Mouse (Mus musculus) liver, postnatal 0 days (tissue): ENCODE data around the gene Nisch. TPM values are rescaled to one million over a fixed set of nuclear protein-coding genes. Genes with fewer than 3 reads are reported as not detected.

Experiments used
- ATAC-seq: fragments of 200-750 bp; cut with Nextera tagmentation; 2 replicates; pipeline ENCODE4 v1.8.0; 2017; ENCODE audit warnings: mild to moderate bottlenecking, moderate library complexity
- DNase-seq: peaks from one replicate; pipeline ENCODE4 v3.0.0-alpha.2; 2016
- H3K27ac ChIP-seq: fragments of 300-500 bp; sonication (generic); 2 replicates; pipeline ENCODE4 v1.5.1; 2014; ENCODE audit warnings: antibody characterized with exemption, moderate library complexity, mild to moderate bottlenecking, low read depth
- H3K27me3 ChIP-seq: fragments of 300-500 bp; sonication (generic); 2 replicates; pipeline ENCODE4 v1.6.1; 2014; ENCODE audit warnings: low read length, control low read depth, mixed read lengths; ENCODE audit not compliant: insufficient read depth
- H3K36me3 ChIP-seq: fragments of 300-500 bp; sonication (generic); replicated peaks from 2 replicates; pipeline ENCODE4 v1.6.1; 2014; ENCODE audit warnings: mild to moderate bottlenecking, control low read depth, low read length, moderate library complexity, mixed read lengths; ENCODE audit not compliant: insufficient read depth
- H3K4me1 ChIP-seq: fragments of 300-500 bp; sonication (generic); 2 replicates; pipeline ENCODE4 v1.6.1; 2014; ENCODE audit warnings: antibody characterized with exemption, mild to moderate bottlenecking, control low read depth; ENCODE audit not compliant: insufficient read depth
- H3K4me2 ChIP-seq: fragments of 300-500 bp; sonication (generic); 2 replicates; pipeline ENCODE4 v1.6.1; 2014; ENCODE audit warnings: low read depth, mild to moderate bottlenecking, low read length, moderate library complexity, mixed read lengths
- H3K4me3 ChIP-seq: fragments of 300-500 bp; sonication (generic); 2 replicates; pipeline ENCODE4 v1.5.1; 2014; ENCODE audit warnings: low read depth, low read length
- H3K9ac ChIP-seq: fragments of 300-500 bp; sonication (generic); replicated peaks from 2 replicates; pipeline ENCODE4 v1.6.1; 2014; ENCODE audit warnings: mild to moderate bottlenecking, moderate library complexity
- H3K9me3 ChIP-seq: fragments of 300-500 bp; sonication (generic); 2 replicates; pipeline ENCODE4 v1.6.1; 2016; ENCODE audit warnings: mild to moderate bottlenecking, control low read depth, low read length, mixed read lengths
- CTCF ChIP-seq: sonication (generic); IDR thresholded peaks from 2 replicates; pipeline ENCODE4 v1.5.1; 2016; ENCODE audit warnings: antibody characterized with exemption, low read depth
- EP300 ChIP-seq: IDR thresholded peaks from 2 replicates; pipeline ENCODE4 v1.6.1; 2016; ENCODE audit warnings: antibody characterized with exemption, low read depth, mild to moderate bottlenecking
- WGBS: fragments of 180-500 bp; shearing (Covaris S2); extraction: QIAGEN DNeasy Blood & Tissue Kit; methylation state at CpG from one replicate; pipeline ENCODE4 v1.1.7; 2014; ENCODE audit not compliant: insufficient replicate concordance; 5-methylcytosine and 5-hydroxymethylcytosine counted together
- polyA plus RNA-seq: library from polyadenylated mRNA; unstranded; fragments of >200 nt; fragmentation: Nextera tagmentation; extraction: Ambion mirVana; gene quantifications from 2 replicates; pipeline ENCODE4 v1.2.1, GENCODE M21; 2015

The Nisch gene
- 51.1 and 65.0 TPM in 2 replicates for polyA plus RNA-seq

GRCm38 (mm10) chr14:31216846-31217245 is at the start of gene Nisch:
TSS of gene Nisch (minus strand) at chr14:31216946.
- Histone ChIP-seq H3K36me3 (no peaks in the 10 kb centered on the region), H3K27me3 (no peaks in the 10 kb centered on the region), H3K4me2 (peak within 1 kb of the TSS; percentile 42), H3K9me3 (no peaks in the 10 kb centered on the region), H3K27ac (0 out of 2 replicates have a peak within 1 kb of the TSS, but pooled peaks have one; percentile 11), H3K4me1 (peaks cover 28% of the 10 kb centered on the region), H3K9ac (peak within 1 kb of the TSS; percentile 34; the same call in 1 of the 2 replicates), H3K4me3 (no peak within 1 kb of the TSS)
- ATAC-seq: no peak
- TF ChIP-seq CTCF: no peak
- no peak for TF ChIP-seq EP300
- no peak for DNase-seq
- 54% methylated on average over 2 of the region's 2 CpGs for WGBS

DNA sequence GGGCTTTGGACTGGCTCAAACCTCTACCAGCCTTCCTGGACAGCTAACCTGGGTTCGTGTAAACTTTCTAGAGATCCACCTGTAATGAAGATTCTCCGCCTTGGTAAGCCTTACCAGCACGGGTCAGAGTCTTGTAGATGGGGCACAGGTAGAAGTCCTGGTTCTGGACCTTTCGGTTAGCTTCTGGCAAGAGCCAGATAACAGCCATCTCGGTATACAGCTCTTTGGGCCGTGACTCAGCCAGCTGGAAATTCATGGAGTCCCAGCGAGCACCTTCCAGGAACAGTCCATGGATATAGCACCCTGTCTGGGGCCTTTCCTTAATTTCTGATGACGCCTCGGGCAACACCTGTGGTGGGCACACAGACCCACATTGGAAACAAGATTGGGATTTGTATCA is 44.2 kb upstream of the Nisch start:
- Histone ChIP-seq H3K4me3 (0 out of 2 replicates have a peak overlapping the region, but pooled peaks have one; percentile 5), H3K4me2 (peak overlapping the region; percentile 38), H3K9me3 (no peaks in the 10 kb centered on the region), H3K27ac (peak overlapping the region; percentile 77), H3K36me3 (peaks cover 45% of the 10 kb centered on the region), H3K27me3 (no peaks in the 10 kb centered on the region), H3K4me1 (peaks cover 4% of the 10 kb centered on the region; the same call in 1 of the 2 replicates), H3K9ac (no peak overlapping the region)
- no peak for DNase-seq
- 75% methylated on average over 9 of the region's 9 CpGs for WGBS
- ATAC-seq: peak; percentile 59
- TF ChIP-seq CTCF (no peak), EP300 (peak; percentile 70; the same call in 1 of the 2 replicates)

DNA sequence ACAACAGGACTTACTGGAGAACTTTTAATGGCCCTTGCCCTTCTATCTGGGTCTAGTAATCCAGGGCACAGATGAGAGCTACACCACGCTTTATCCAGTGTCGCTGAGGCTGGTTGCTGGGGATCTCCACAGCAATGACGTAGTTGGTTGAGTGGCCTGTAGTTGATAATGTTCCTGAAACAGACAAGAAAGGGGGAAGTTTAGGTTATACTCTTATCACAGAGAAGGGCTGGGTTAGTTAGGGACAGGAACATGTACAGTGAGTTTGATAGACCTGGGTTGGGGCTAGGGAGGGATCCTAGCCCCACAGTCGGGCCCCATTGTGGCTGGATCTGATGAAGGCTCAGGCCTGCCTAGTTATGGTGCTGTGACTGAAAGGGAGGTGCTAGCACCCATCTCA is 43.6 kb upstream of the Nisch start:
- Histone ChIP-seq H3K4me1 (peaks cover 4% of the 10 kb centered on the region; the same call in 1 of the 2 replicates), H3K9ac (0 out of 2 replicates have a peak overlapping the region, but pooled peaks have one; percentile 0), H3K36me3 (peaks cover 51% of the 10 kb centered on the region), H3K9me3 (no peaks in the 10 kb centered on the region), H3K4me2 (peak overlapping the region; percentile 38), H3K4me3 (0 out of 2 replicates have a peak overlapping the region, but pooled peaks have one; percentile 5), H3K27me3 (no peaks in the 10 kb centered on the region), H3K27ac (peak overlapping the region; percentile 77)
- DNase-seq (peak; percentile 36), ATAC-seq (peak; percentile 87)
- TF ChIP-seq CTCF: no peak
- TF ChIP-seq EP300: peak; percentile 92
- WGBS: 46% methylated on average over 4 of the region's 4 CpGs

GRCm38 (mm10) chr14:31258476-31259050 is 41.8 kb upstream of the Nisch start:
- Histone ChIP-seq H3K27me3 (no peaks in the 10 kb centered on the region), H3K9me3 (no peaks in the 10 kb centered on the region), H3K4me1 (peaks cover 4% of the 10 kb centered on the region; the same call in 1 of the 2 replicates), H3K4me3 (no peak overlapping the region), H3K4me2 (no peak overlapping the region), H3K9ac (no peak overlapping the region), H3K36me3 (peaks cover 69% of the 10 kb centered on the region), H3K27ac (no peak overlapping the region)
- DNase-seq (no peak), ATAC-seq (no peak)
- TF ChIP-seq EP300: no peak
- no peak for TF ChIP-seq CTCF
- 90% methylated on average over 14 of the region's 14 CpGs for WGBS

DNA sequence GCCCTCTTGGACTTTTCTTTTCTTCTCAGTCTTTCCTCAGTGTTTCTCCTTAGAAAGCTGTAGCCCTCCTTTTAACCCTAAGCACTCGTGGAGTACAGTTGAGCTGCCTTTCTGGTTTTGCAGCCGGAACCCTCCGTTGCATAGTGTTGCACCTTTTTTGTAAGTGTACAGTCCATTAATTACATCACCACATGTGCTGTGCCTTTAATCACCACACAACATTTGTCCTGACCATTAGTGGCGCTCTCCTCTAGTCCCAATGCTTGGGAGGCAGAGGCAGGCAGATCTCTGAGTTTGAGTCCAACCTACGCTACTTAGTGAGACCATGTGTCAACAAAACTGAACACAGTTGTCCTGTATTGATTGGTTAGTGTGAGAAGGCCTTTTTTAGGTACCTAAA is 35.3 kb upstream of the Nisch start:
- Histone ChIP-seq H3K27ac (peak overlapping the region; percentile 94; the same call in 1 of the 2 replicates), H3K4me1 (peaks cover 14% of the 10 kb centered on the region; the same call in 1 of the 2 replicates), H3K36me3 (peaks cover 38% of the 10 kb centered on the region), H3K9me3 (no peaks in the 10 kb centered on the region), H3K9ac (peak overlapping the region; percentile 96), H3K4me2 (peak overlapping the region; percentile 84), H3K4me3 (peak overlapping the region; percentile 89), H3K27me3 (no peaks in the 10 kb centered on the region)
- ATAC-seq (no peak), DNase-seq (no peak)
- 80% methylated on average over 5 of the region's 5 CpGs for WGBS
- TF ChIP-seq CTCF (no peak), EP300 (no peak)

DNA sequence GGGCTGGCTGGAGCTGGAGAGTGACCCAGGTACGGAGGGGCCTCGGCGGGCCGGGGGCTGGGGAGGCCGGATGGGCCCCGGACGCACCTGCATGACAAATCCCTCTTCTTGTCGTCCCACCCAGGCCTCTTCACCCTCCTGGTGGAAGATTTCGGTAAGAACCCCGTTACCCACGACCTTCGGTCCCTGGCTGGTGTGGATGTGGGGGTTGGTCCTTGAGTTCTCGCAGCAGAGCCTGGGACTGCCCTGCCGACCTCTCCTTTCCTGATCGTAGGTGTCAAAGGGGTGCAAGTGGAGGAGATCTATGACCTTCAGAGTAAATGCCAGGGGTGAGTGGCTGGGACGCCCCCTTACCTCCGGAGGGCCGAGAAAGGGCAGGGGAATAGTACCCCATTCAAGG is 34.9 kb upstream of the Nisch start:
- Histone ChIP-seq H3K27ac (peak overlapping the region; percentile 94), H3K27me3 (no peaks in the 10 kb centered on the region), H3K9me3 (no peaks in the 10 kb centered on the region), H3K4me1 (peaks cover 14% of the 10 kb centered on the region; the same call in 1 of the 2 replicates), H3K4me3 (peak overlapping the region; percentile 89), H3K9ac (peak overlapping the region; percentile 96), H3K36me3 (peaks cover 33% of the 10 kb centered on the region), H3K4me2 (peak overlapping the region; percentile 84)
- TF ChIP-seq CTCF: peak; percentile 16; the same call in 1 of the 2 replicates
- no peak for TF ChIP-seq EP300
- no peak for DNase-seq
- ATAC-seq: peak; percentile 30
- WGBS: under 1% methylated on average over 18 of the region's 18 CpGs
